1 mouse cellular context compared by ENCODE assay signal in the genomic region with DNA sequence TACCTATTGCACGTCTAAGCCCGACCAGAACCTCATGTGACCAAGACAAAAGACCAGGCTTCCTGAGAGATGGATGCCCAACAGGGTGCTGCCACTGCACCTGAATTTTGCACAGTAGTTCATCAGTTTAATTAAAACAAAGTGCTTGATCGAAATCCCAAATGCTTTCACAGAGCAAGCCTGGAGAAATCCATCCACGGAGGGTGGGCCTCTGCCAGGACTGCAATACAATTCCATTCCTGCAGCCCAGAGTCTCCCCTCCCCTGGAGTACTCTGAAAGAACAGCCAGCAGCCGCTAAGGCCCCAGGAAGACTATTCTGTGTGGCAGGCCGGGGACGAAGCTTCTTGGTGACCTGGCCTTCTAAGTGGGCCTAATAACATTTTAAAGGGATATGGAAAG.
TF ChIP-seq lines count a peak whose summit lies in the region.

No protein-coding gene starts in this region.

TF ChIP-seq in MEL, 35 proteins besides CTCF, POLR2A, EP300 and RAD21 (continued from another document):
- TF ChIP-seq E2F4 (IDR thresholded peaks at IDR 0.05; ENCODE audit: borderline replicate concordance, low read depth, low read length), result no peak
- TF ChIP-seq MAFK (IDR thresholded peaks at IDR 0.05; ENCODE audit: borderline replicate concordance, low read depth, low read length), result no peak
- TF ChIP-seq JUND (IDR thresholded peaks at IDR 0.05; ENCODE audit: low read depth, low read length), result no peak
- TF ChIP-seq HCFC1 (IDR thresholded peaks at IDR 0.05; ENCODE audit: low read depth, low read length), result no peak
- TF ChIP-seq NRF1 (IDR thresholded peaks at IDR 0.05; ENCODE audit: insufficient read depth, low read depth, low read length, poor library complexity, severe bottlenecking), result no peak
